Mouse (Mus musculus): ENCODE measurements around the gene Slc5a7. TPM values are rescaled to one million over a fixed set of nuclear protein-coding genes. Genes with fewer than 3 reads are reported as not detected.

The Slc5a7 gene
- total RNA-seq (2012; rRNA removed), result not detected in 2 replicates
- total RNA-seq (2014; rRNA removed), result not detected in 2 replicates
- not detected in 2 replicates for polyA plus RNA-seq (2012; ENCODE audit: insufficient read length, low read depth)

GRCm38 (mm10) chr17:54298934-54299333, at the start of gene Slc5a7:
TSS of gene Slc5a7 (minus strand) at chr17:54299034.
- Histone ChIP-seq H3K9me3 (replicated peaks; ENCODE audit: low read length) (no peaks in the 10 kb centered on the region), H3K9ac (ENCODE audit: insufficient read depth, low read depth) (no peak within 1 kb of the TSS), H3K4me3 (replicated peaks in 1 of 3; ENCODE audit: low read depth in 2 of 3, low read length in 2 of 3, poor library complexity in 1 of 3) (no peak within 1 kb of the TSS), H3K36me3 (replicated peaks in 1 of 2; ENCODE audit: control insufficient read depth in 1 of 2, insufficient read depth in 1 of 2, low read length in 1 of 2) (no peaks in the 10 kb centered on the region), H3K4me1 (ENCODE audit: control insufficient read depth in 1 of 2, insufficient read depth in 2 of 2) (no peaks in the 10 kb centered on the region), H3K79me2 (replicated peaks; ENCODE audit: control insufficient read depth, extremely low read depth, insufficient read depth, poor library complexity, severe bottlenecking) (no peaks in the 10 kb centered on the region), H3K27me3 (replicated peaks) (no peaks in the 10 kb centered on the region), H3K27ac (ENCODE audit: insufficient read depth, low read depth) (no peak within 1 kb of the TSS), H3K4me2 (ENCODE audit: insufficient read depth, low read depth, poor library complexity, severe bottlenecking) (no peak within 1 kb of the TSS)
- DNase-seq (ENCODE audit: extremely low read depth), result no peak
- no peak for TF ChIP-seq HCFC1 (IDR thresholded peaks at IDR 0.05; ENCODE audit: low read depth, low read length)
- dilution Hi-C loops (cut with MboI; ENCODE audit: extremely low pct_ligation_motif_present, extremely low pct_unique_long_range_greater_than_20kb, low sequenced_read_pairs), result no loop called here
- in situ Hi-C loops (cut with MboI; ENCODE audit: low pct_ligation_motif_present, low pct_unique_long_range_greater_than_20kb, low sequenced_read_pairs), result no loop called here

GRCm38 (mm10) chr17:54347672-54348071, 48.8 kb upstream of the Slc5a7 start:
- in situ Hi-C loops (cut with MboI; ENCODE audit: low pct_ligation_motif_present, low pct_unique_long_range_greater_than_20kb, low sequenced_read_pairs), result loop anchor here (25.0 kb wide), 1 partner anchor 285 kb away; no protein-coding TSS in a partner anchor
- TF ChIP-seq ZMIZ1 (IDR thresholded peaks at IDR 0.05; ENCODE audit: low read depth, low read length), result no peak
- no peak for TF ChIP-seq MYC (IDR thresholded peaks at IDR 0.05; ENCODE audit: low read depth, low read length)
- no peak for TF ChIP-seq NRF1 (IDR thresholded peaks at IDR 0.05; ENCODE audit: low read depth, low read length)
- no peak for TF ChIP-seq USF1 (IDR thresholded peaks at IDR 0.05; ENCODE audit: low read depth, low read length)
- no peak for TF ChIP-seq MAFK (IDR thresholded peaks at IDR 0.05; ENCODE audit: insufficient replicate concordance, low read length)
- TF ChIP-seq E2F4 (IDR thresholded peaks at IDR 0.05; ENCODE audit: insufficient replicate concordance, low read depth, low read length), result no peak
- TF ChIP-seq ETS1 (conservative IDR thresholded peaks at IDR 0.05; ENCODE audit: low read depth, low read length), result no peak
- no peak for TF ChIP-seq RCOR1 (conservative IDR thresholded peaks at IDR 0.05; ENCODE audit: low read depth, low read length)
- no peak for TF ChIP-seq PAX5 (IDR thresholded peaks at IDR 0.05; ENCODE audit: low read length)
- H3K4me3 ChIP-seq (replicated peaks in 1 of 3; ENCODE audit: low read depth in 2 of 3, low read length in 2 of 3, poor library complexity in 1 of 3), result no peak overlapping the region
- H3K27ac ChIP-seq (ENCODE audit: insufficient read depth, low read depth), result no peak overlapping the region
- H3K4me2 ChIP-seq (ENCODE audit: insufficient read depth, low read depth, poor library complexity, severe bottlenecking), result no peak overlapping the region
- H3K27me3 ChIP-seq (replicated peaks), result no peaks in the 10 kb centered on the region
- dilution Hi-C loops (cut with MboI; ENCODE audit: extremely low pct_ligation_motif_present, extremely low pct_unique_long_range_greater_than_20kb, low sequenced_read_pairs), result no loop called here
- DNase-seq (ENCODE audit: extremely low read depth), result no peak
- H3K9ac ChIP-seq (ENCODE audit: insufficient read depth, low read depth), result no peak overlapping the region
- H3K79me2 ChIP-seq (replicated peaks; ENCODE audit: control insufficient read depth, extremely low read depth, insufficient read depth, poor library complexity, severe bottlenecking), result no peaks in the 10 kb centered on the region
- no peaks in the 10 kb centered on the region for H3K9me3 ChIP-seq (replicated peaks; ENCODE audit: low read length)
- no peaks in the 10 kb centered on the region for H3K36me3 ChIP-seq (replicated peaks in 1 of 2; ENCODE audit: control insufficient read depth in 1 of 2, insufficient read depth in 1 of 2, low read length in 1 of 2)
- no peaks in the 10 kb centered on the region for H3K4me1 ChIP-seq (ENCODE audit: control insufficient read depth in 1 of 2, insufficient read depth in 2 of 2)

GRCm38 (mm10) chr17:54343395-54343794, 44.6 kb upstream of the Slc5a7 start:
- Histone ChIP-seq H3K27ac (ENCODE audit: insufficient read depth, low read depth) (no peak overlapping the region), H3K4me1 (ENCODE audit: control insufficient read depth in 1 of 2, insufficient read depth in 2 of 2) (no peaks in the 10 kb centered on the region), H3K4me3 (replicated peaks in 1 of 3; ENCODE audit: low read depth in 2 of 3, low read length in 2 of 3, poor library complexity in 1 of 3) (no peak overlapping the region), H3K27me3 (replicated peaks) (no peaks in the 10 kb centered on the region), H3K4me2 (ENCODE audit: insufficient read depth, low read depth, poor library complexity, severe bottlenecking) (no peak overlapping the region), H3K9ac (ENCODE audit: insufficient read depth, low read depth) (no peak overlapping the region), H3K9me3 (replicated peaks; ENCODE audit: low read length) (no peaks in the 10 kb centered on the region), H3K36me3 (replicated peaks in 1 of 2; ENCODE audit: control insufficient read depth in 1 of 2, insufficient read depth in 1 of 2, low read length in 1 of 2) (no peaks in the 10 kb centered on the region), H3K79me2 (replicated peaks; ENCODE audit: control insufficient read depth, extremely low read depth, insufficient read depth, poor library complexity, severe bottlenecking) (no peaks in the 10 kb centered on the region)
- no peak for TF ChIP-seq GABPA (IDR thresholded peaks at IDR 0.05; ENCODE audit: insufficient replicate concordance, low read depth, low read length)
- peak; percentile 64 for TF ChIP-seq SMC3 (IDR thresholded peaks at IDR 0.05; ENCODE audit: low read depth, low read length)
- TF ChIP-seq RAD21 (IDR thresholded peaks at IDR 0.05; ENCODE audit: low read depth, low read length), result peak; percentile 86
- TF ChIP-seq CTCF (conservative IDR thresholded peaks at IDR 0.05 in 1 of 2, IDR thresholded peaks at IDR 0.05 in 1 of 2; ENCODE audit: low read depth in 2 of 2, low read length in 2 of 2), result peak; percentile 9 to 69; a peak in 2 of 4 replicates
- no peak for TF ChIP-seq TCF12 (IDR thresholded peaks at IDR 0.05; ENCODE audit: low read depth, low read length)
- TF ChIP-seq ZKSCAN1 (IDR thresholded peaks at IDR 0.05; ENCODE audit: borderline replicate concordance, low read depth, low read length), result no peak
- peak; percentile 49 for DNase-seq (ENCODE audit: extremely low read depth)
- dilution Hi-C loops (cut with MboI; ENCODE audit: extremely low pct_ligation_motif_present, extremely low pct_unique_long_range_greater_than_20kb, low sequenced_read_pairs), result no loop called here
- in situ Hi-C loops (cut with MboI; ENCODE audit: low pct_ligation_motif_present, low pct_unique_long_range_greater_than_20kb, low sequenced_read_pairs), result loop anchor here (25.0 kb wide), 1 partner anchor 281 kb away; no protein-coding TSS in a partner anchor

All from CH12.LX (cell line).